16 mouse cellular contexts compared by ENCODE assay signal in the genomic region with DNA sequence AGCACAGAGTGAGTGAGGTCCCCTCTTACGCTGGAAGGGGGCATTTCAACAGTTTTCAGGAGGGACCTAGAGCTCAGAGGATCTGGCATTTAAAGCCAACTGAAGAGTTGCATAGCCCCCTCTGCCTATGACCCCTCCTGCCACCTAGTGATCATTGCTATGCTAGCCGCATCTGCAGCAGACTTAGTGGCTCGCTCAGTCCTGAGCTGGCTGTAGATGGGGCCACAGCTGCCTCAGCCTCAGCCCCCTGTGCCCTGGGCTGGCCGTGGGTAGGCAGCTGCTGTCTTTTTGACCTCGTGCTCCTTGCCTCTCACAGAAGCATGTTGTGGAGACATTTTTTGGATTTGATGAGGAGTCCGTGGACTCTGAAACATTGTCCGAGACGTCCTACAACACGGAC. TPM values are rescaled to one million over a fixed set of nuclear protein-coding genes. Genes with fewer than 3 reads are reported as not detected.
DNase-seq lines count a peak whose midpoint lies in the region; ATAC-seq and TF ChIP-seq lines count a peak whose summit lies in the region.
"Had no signal": no experiment of that assay in that cellular context is flagged by ENCODE, and none has a peak within 500 bp of the region (broad histone marks: within the 10 kb centered on the region; RNA-seq: fewer than 3 reads in every experiment).

No protein-coding gene starts in this region.

- H3K9me3 ChIP-seq in lung, embryonic 14.5 days (ENCODE audit: low read depth, low read length): no peaks in the 10 kb centered on the region
- H3K9me3 ChIP-seq in neural tube, embryonic 11.5 days (ENCODE audit: control insufficient read depth, low read length): no peaks in the 10 kb centered on the region
- H3K9me3 ChIP-seq: kidney, embryonic 15.5 days had no signal

- H3K27me3 ChIP-seq in lung, embryonic 14.5 days (ENCODE audit: insufficient read depth, low read length): no peaks in the 10 kb centered on the region
- no peaks in the 10 kb centered on the region for H3K27me3 ChIP-seq in neural tube, embryonic 11.5 days (ENCODE audit: control insufficient read depth, insufficient read depth, low read length)

- H3K4me1 ChIP-seq in lung, embryonic 14.5 days (ENCODE audit: insufficient read depth): no peaks in the 10 kb centered on the region
- no peaks in the 10 kb centered on the region for H3K4me1 ChIP-seq in neural tube, embryonic 11.5 days (ENCODE audit: control insufficient read depth, insufficient read depth, low read length)
- H3K4me1 ChIP-seq: kidney, embryonic 15.5 days had no signal

- no peak for ATAC-seq in lung, embryonic 14.5 days (ENCODE audit: insufficient read depth)
- ATAC-seq in neural tube, embryonic 11.5 days (ENCODE audit: insufficient read depth, low FRiP score, low TSS enrichment): no peak; the same call in 1 of the 2 replicates
- ATAC-seq: activated CD4-positive, CD25-positive, alpha-beta regulatory T cell, adult 4 months had no signal

- H3K36me3 ChIP-seq in lung, embryonic 14.5 days (ENCODE audit: insufficient read depth): no peaks in the 10 kb centered on the region
- H3K36me3 ChIP-seq in neural tube, embryonic 11.5 days (ENCODE audit: control insufficient read depth, insufficient read depth, low read length): no peaks in the 10 kb centered on the region
- H3K36me3 ChIP-seq: kidney, embryonic 15.5 days had no signal

- H3K27ac ChIP-seq in lung, embryonic 14.5 days (ENCODE audit: low read depth): no peak overlapping the region
- H3K27ac ChIP-seq in neural tube, embryonic 11.5 days (ENCODE audit: low read depth, low read length): no peak overlapping the region
- H3K27ac ChIP-seq: kidney, embryonic 15.5 days; macrophage had no signal

- no peak overlapping the region for H3K4me3 ChIP-seq in lung, embryonic 14.5 days (ENCODE audit: low read depth, low read length)
- no peak overlapping the region for H3K4me3 ChIP-seq in neural tube, embryonic 11.5 days (ENCODE audit: low read depth, low read length)
- H3K4me3 ChIP-seq: kidney, embryonic 15.5 days had no signal

- peak; percentile 36; the same call in 1 of the 2 replicates for TF ChIP-seq CTCF in lung, embryonic 14.5 days (IDR thresholded peaks at IDR 0.05; ENCODE audit: low read depth)

- 58% methylated on average over 9 of the region's 9 CpGs for WGBS in lung, embryonic 14.5 days
- 66% methylated on average over 9 of the region's 9 CpGs for WGBS in neural tube, embryonic 11.5 days

- no peak overlapping the region for H3K4me2 ChIP-seq in lung, embryonic 14.5 days
- no peak overlapping the region for H3K4me2 ChIP-seq in neural tube, embryonic 11.5 days (ENCODE audit: low read depth)
- H3K4me2 ChIP-seq: kidney, embryonic 15.5 days had no signal

- no peak overlapping the region for H3K9ac ChIP-seq in lung, embryonic 14.5 days
- no peak overlapping the region for H3K9ac ChIP-seq in neural tube, embryonic 11.5 days (ENCODE audit: low read length)
- H3K9ac ChIP-seq: kidney, embryonic 15.5 days had no signal

- peak; percentile 34 to 43 for DNase-seq in cerebellum, postnatal 10 days
- DNase-seq in cerebellum, adult 11 months: no peak
- peak; percentile 37 for DNase-seq in lung, embryonic 14.5 days
- DNase-seq in lung, postnatal 4 days: no peak
- peak; percentile 54 for DNase-seq in embryo, embryonic 10 days (ENCODE audit: low spot score)
- DNase-seq in neural tube, embryonic 11.5 days (ENCODE audit: low spot score): peak; percentile 38
- no peak for DNase-seq in gastrocnemius, adult 8-10 months (ENCODE audit: low spot score in 2 of 2)
- no peak for DNase-seq in heart, postnatal 36 days
- DNase-seq: cerebellum, adult 8-10 months had no signal

- intact Hi-C loops in heart, postnatal 36 days (cut with DNase I): no loop called here

RNA-seq across cellular contexts. Expression of a gene that starts 32.0 kb away (rescaled TPM):
- polyA plus RNA-seq in lung, embryonic 14.5 days (2014; fragmentation: Nextera tagmentation; extraction: Ambion mirVana): not detected in 2 replicates
- polyA plus RNA-seq in neural tube, embryonic 11.5 days (2014; fragmentation: Nextera tagmentation; extraction: Ambion mirVana): 0.12 TPM in 2 replicates
- total RNA-seq in gastrocnemius, adult 8-10 months (2022): not detected
- total RNA-seq in heart, postnatal 36 days (2021): not detected
- total RNA-seq: gastrocnemius, adult 18-20 months; hematopoietic stem cell, adult 5-6 weeks; liver, adult 2 months; MEL had no signal
- polyA plus RNA-seq: kidney, embryonic 15.5 days; macrophage had no signal

Comparison
In these comparisons a context has a peak if more than half of its experiments do, and no peak if none do; other contexts are left out.
1. DNase-seq: peak in cerebellum, postnatal 10 days (2 of 2), lung, embryonic 14.5 days (single experiment), embryo, embryonic 10 days (single experiment) and neural tube, embryonic 11.5 days (single experiment); none in cerebellum, adult 11 months (single experiment), lung, postnatal 4 days (0 of 2), gastrocnemius, adult 8-10 months (0 of 2) and heart, postnatal 36 days (0 of 2).